Mouse (Mus musculus): Measurements from ENCODE around the gene Cdk8.

DNA sequence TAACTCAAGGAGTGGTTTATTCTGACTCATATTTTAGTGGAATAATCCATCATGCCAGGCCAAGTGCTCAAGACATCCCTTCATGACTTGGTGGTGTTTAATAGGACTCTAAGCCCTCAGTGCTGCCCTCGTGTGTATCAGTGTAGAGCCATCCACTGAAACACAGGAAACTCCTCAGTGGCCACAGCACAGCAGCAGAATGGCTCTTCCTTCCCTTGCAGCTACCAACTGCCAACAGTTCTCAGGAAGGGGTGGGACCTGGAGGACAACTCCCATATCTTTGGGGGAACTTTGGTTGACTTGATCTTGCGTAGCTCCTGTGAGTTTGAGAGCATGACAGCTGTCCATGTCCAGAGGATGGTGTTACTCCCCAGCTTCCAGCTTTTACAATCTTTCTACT lies 27.1 kb upstream of the Cdk8 start:
- TF ChIP-seq POLR2A (IDR thresholded peaks at IDR 0.05; ENCODE audit: insufficient read depth, low read depth, low read length) = no peak
- TF ChIP-seq CTCF (IDR thresholded peaks at IDR 0.05) = no peak
- no peak for TF ChIP-seq EP300 (IDR thresholded peaks at IDR 0.05; ENCODE audit: insufficient read depth, low read depth, low read length)
